Mouse (Mus musculus): ENCODE results near the gene Siah3.
A peak's percentile ranks its signal among the peaks of the same experiment; 100 is the strongest.

DNA sequence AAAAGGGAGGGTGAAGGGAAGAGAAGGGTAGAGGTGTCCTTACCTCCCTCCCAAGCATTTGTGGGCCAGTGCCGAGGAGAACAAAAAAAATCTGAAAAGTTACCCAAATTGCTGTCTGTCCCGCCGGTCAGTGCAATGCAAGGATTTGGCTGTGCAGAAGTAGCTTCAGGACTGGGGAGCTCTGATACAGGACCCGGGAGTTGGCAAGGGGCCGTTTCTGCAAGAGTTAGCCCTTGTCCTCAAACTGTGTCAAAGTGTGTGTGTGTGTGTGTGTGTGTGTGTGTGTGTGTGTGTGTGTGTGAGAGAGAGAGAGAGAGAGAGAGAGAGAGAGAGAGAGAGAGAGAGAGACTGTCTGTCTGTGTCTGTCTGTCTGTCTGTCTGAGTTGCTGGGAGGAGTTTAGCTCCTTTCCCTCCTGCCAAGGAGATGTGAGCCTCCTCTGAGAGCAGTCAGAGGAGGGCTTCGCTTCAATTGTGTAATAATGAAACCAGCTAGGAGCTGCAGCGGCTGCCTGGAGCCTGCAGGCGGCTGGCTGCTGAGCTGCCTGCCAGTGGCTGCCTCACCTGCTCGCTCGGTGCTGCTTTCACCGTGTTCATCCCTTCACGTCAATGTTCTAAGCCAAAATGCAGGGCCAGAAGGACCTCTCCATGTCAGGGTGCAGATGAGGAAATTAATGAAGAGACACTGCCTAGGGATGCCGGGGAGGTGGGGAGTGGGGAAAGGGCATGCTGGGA, 873 bp downstream of the Siah3 start:
- TF ChIP-seq CTCF (IDR thresholded peaks at IDR 0.05; ENCODE audit: low read depth, low read length) (peak; percentile 25; the same call in 1 of the 2 replicates), POLR2A (IDR thresholded peaks at IDR 0.05; ENCODE audit: extremely low read depth, insufficient read depth, low read length) (no peak)
